Mouse (Mus musculus) R1 (cell line): Measurements from ENCODE around the gene Btbd18.
"Not testable (repeated sequence)": the region's sequence is repeated elsewhere in the genome, so short reads cannot be mapped to it uniquely, and the experiment has no call there.

Experiments
- DNase-seq: peaks from one replicate; pipeline ENCODE4 v3.0.0-alpha.2; 2018; ENCODE audit warnings: low read depth, low spot score

The Btbd18 gene

GRCm38 (mm10) chr2:84647051-84647568 is 11.8 kb upstream of the Btbd18 start:
- no peak for DNase-seq

DNA sequence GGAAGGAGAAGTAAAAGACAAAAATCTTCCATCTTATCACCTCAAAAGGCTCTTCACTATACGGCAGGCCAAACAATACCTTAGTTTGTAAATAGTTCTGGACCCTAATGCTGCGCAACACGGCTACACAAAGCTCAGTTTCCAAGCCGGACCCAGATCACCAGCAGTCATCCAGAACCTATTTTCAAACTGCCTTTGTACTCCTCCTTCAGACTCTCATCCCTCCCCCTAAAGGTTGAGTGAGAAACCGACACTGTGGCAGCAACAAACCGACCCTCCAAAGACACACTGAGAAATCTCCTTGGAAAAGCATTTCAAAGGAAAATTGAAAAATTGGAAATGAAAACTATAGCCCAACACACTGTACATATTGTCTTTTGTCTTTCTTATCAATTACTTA is 10.5 kb upstream of the Btbd18 start:
- DNase-seq, result no peak

DNA sequence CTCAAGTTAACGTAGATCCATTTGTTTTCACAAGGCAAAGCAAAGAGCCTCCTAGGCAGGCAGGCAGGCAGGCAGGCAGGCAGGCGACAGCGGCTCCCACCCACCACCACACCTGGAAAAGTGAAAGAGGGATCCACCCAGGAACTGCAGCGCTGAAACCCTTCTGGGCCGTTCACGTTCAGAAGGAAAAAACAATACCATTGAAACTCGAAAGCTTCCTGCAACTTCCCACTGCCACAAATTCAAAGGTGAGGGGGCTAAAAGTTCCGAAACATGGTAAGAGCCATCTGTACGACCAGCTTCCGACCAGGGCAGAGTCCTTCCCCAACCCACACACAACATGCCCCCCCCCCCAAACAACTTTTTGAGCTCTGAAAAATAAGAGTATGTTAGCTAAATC is 9.2 kb upstream of the Btbd18 start:
- DNase-seq, result peak; percentile 40

DNA sequence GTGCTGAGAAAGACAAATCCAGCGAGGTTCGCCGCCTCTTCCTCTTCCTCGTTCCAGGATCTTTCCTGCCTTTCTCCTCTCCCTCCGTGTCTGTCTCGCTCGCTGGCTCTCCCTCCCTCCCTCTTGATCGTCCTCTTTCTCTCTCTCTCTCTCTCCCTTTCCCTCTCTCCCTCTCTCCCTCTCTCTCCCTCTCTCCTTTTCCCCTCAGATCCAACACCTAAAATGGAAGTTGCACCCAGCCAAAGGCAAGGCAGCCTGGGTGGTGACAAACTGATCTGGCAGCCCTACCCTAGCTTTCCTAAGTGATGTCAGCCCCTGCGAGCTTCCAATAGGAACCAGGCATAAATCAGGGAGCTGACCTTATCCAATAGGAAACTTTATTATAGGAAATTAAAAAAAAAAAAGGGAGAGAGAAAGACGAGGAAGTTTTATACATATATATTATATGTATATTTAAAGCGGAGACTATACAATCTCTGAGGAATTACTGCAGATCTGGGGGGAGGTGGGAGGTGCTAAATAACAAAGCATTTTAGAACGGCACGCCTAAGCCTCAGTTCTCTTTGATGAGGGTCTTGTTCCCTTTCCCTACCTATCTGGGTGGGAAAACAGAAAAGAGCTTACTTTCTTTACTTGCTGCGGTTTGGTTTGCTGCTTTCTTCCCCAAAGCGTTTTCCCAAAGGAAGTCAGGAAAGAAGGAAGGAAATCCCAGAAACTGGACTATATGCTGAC is 8.2 kb upstream of the Btbd18 start, which contains the start of gene Ctnnd1:
Gene Ctnnd1 (minus strand): TSS at position 302 of the 732 bp plus-strand sequence.
- peak; percentile 94 for DNase-seq

DNA sequence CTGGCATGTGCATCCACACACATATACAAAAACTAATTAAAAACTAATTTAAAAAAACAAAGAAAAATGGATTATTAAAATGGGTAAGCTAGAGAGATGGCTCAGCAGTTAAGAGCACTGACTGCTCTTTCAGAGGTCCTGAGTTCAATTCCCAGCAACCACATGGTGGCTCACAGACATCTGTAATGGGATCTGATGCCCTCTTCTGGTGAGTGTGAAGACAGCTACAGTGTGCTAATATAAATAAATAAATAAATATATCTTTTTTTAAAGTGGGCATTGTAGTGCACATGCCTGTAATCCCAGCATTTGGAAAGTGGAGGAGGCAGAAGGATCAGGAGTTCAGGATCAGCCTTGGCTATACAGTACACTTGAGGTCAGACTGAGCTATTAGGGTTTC is 5.5 kb upstream of the Btbd18 start:
- DNase-seq, result no peak

GRCm38 (mm10) chr2:84655864-84656263 is 3.0 kb upstream of the Btbd18 start:
- DNase-seq, result no peak

DNA sequence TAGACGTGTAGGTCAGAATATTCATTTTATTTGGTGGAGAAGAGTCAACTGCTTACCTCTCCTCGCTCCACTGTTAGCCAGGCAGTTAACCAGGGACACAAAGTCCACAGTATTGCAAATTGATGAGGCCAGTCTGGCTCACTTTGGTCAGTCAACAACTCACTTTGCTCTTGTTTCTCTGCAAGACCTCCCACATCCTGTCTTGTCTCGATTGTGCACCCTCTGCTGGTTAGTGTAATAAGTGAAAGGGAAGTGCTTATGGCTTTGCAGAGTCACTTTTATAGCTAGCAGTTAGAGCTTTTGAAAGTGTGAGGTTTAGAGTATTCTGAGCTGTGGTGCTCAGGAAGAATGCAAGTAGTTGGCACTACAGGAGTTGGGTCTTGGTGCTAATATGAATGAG is 1.4 kb downstream of the Btbd18 start:
- DNase-seq, result peak; percentile 92

DNA sequence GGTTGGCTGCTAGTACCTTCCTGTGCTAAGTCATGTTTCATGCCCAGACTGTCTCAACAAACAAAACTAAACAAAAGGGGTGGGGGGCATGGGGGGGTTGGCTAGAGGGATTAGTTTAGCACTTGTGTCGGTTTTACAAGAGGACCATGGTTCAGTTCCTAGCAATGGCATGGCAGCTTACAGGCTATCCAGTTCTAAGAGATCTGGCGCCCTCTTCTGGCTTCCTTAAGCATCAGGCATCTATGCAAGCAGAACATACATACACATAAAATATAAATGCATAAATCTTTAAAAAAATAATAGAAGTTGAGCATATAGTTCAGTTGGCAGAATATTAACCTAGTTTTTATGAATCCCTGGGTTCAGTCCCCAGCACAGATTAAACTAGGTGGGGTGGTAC is 4.0 kb downstream of the Btbd18 start:
- DNase-seq, result peak; percentile 83

DNA sequence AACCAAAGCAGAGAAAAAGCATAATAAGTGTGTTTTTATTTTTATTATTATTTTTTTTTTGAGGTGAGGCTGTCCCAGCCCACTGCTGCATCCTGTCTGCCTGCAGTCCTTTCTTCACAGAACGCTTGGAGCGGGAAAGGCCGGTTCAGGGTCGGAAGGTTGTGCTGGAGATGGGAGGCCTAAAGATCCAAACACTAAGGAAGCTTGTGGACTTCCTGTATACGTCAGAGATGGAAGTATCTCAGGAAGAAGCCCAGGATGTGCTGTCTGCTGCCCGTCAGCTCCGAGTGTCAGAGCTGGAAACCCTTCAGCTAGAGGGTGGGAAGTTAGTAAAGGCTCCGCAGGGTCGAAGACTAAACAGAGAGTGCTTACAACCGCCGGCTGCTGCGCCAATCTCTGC is 7.2 kb downstream of the Btbd18 start:
- no peak for DNase-seq

- no peak for DNase-seq
Observed at GRCm38 (mm10) chr2:84669828-84670568, 11.1 kb downstream of the Btbd18 start.

- DNase-seq, result peak; percentile 99
Observed at GRCm38 (mm10) chr2:84670569-84670933, 11.7 kb downstream of the Btbd18 start, which contains the start of gene Selenoh. Gene Selenoh, minus strand, starts transcription at chr2:84670770.

DNA sequence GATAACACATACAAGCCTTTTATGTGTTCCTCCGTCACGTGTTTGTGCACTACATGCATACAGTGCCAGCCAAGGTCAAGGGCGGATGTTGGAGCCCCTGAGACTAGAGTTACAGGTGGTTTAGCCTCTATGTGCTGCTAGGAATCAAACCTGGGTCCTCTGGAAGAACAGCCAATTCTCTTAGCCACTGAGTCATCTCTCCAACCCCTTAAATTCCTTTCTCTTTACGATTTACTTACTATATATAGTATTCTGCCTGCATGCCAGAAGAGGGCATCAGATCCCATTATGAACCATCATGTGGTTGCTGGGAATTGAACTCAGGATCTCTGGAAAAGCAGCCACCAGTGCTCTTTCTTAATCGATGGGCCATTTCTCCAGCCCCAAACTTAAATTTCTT is 12.7 kb downstream of the Btbd18 start:
- not testable (repeated sequence) for DNase-seq

DNA sequence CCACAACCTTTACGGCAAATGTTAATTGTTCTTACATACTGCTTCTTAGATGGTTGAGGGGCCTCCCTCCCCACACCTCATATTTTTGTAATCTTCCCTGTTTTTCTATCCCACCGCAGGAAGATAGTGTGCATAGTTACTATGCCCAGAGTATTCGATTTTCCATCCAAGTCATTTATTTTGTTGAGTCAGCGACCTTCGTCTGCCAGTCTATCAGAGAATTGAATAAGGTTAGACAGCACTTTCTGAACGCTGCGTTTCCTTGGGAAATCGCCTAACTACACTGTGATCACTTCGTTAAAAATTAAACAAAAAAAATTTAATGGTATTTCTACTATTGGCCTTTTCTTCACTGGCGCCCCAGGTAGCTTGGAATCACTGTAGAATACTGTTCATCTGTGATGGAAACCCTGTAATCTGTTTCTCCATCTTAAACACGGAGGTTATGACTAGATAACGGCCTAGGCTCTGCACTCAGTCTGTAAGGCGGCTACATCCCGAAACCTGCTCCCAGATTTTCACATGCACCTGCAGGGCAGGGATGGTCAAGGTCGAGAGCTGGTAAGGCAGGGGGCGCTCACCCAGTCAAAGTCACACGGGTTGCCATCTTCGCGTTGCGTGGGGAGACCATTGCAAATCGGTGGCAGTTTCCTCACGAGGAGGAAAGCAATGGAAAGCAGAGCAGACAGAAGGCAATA is 18.5 kb downstream of the Btbd18 start:
- DNase-seq, result peak; percentile 90

DNA sequence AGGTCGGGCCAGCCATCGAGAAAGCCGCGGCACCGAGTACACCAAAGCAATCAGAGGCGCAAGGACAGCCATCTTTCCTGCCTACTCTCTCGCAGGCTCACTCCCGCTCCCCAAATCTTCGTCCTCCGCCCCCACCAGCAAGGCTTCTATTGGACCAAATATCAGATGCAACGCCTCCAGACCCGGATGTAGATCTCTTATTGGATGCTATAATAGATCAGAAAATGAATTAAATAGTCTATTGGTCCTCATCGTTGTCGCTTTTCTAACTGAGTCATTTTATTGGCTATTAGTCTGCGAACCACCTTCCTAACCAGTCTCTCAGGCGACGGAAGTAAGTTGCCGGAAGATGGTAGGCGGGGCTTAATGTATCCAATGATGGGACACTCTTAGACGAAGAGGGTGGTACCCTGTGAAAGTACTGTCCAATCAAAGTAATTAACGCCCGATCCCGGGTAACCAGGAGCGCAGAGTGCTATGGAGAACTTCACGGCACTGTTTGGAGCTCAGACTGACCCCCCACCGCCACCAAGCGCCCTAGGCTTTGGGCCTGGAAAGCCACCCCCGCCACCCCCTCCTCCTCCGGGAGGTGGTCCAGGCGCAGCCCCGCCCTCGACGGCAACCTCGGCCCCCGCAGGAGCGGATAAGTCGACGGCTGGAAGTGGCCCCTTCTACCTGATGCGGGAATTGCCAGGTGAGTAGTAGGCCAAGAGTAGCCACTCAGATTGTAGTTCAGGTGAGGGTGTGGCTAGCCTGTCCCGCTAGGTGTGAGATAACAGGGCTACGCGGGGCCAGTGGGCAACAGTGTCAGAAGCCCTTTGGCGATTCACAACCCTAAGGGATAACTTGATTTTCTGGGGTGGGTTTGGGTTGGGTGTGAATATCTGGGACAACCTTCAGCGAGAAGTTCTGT is 19.3 kb downstream of the Btbd18 start, which contains the start of the genes Gm28635 and Med19:
Gene Gm28635 (minus strand): TSS at position 74 of the 913 bp plus-strand sequence.
Gene Med19 (plus strand): TSS at position 435 of the 913 bp plus-strand sequence.
- peak; percentile 100 for DNase-seq

- DNase-seq, result no peak
Observed at GRCm38 (mm10) chr2:84679016-84679415, 20.1 kb downstream of the Btbd18 start, which contains the start of gene Tmx2. Gene Tmx2, minus strand, starts transcription at chr2:84679140.

GRCm38 (mm10) chr2:84682605-84683183 is 23.8 kb downstream of the Btbd18 start:
- DNase-seq, result no peak

GRCm38 (mm10) chr2:84688080-84688844 is 29.4 kb downstream of the Btbd18 start:
- DNase-seq, result no peak

DNA sequence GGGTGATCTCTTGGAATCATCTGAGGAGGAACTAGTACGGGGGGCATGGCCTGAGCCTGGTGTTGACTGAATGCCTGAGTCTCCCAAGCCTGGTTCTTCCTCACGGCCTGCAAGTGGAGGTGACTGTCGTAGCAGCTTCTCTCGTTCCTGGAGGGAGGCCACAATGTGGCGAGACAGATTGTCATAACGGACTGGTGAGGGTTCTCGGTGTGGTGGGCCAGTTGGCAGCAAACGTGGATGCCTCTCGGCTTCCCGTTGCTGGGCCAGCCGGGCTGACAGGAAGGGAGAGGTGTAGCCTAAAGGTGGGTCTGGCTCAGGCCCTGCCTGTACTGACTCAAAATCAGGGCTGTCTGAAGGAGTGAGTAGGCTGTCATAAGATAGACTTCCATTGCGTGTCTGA is 31.2 kb downstream of the Btbd18 start:
- DNase-seq, result no peak

GRCm38 (mm10) chr2:84695007-84695695 is 36.3 kb downstream of the Btbd18 start:
- no peak for DNase-seq
